Mouse (Mus musculus) kidney, adult 2 months (tissue): Measurements from ENCODE around the gene Coro1c. TPM values are rescaled to one million over a fixed set of nuclear protein-coding genes. Genes with fewer than 3 reads are reported as not detected.
A peak's percentile ranks its signal among the peaks of the same experiment; 100 is the strongest.

Experiments
- DNase-seq: peaks from one replicate; pipeline ENCODE4 v3.0.0; 2021
- H3K27ac ChIP-seq: fragments of 200-500 bp; 2 replicates; pipeline ENCODE4 v1.5.1; 2012; ENCODE audit warnings: low read depth, low read length, control low read depth, inconsistent platforms; ENCODE audit not compliant: insufficient read depth
- H3K27me3 ChIP-seq: fragments of 200-500 bp; replicated peaks from 2 replicates; pipeline ENCODE4 v1.6.1; 2012; ENCODE audit warnings: mild to moderate bottlenecking, moderate library complexity, low read length, inconsistent platforms; ENCODE audit not compliant: control insufficient read depth, insufficient read depth
- H3K36me3 ChIP-seq: fragments of 200-500 bp; 2 replicates; pipeline ENCODE4 v1.6.1; 2012; ENCODE audit warnings: mild to moderate bottlenecking, moderate library complexity, low read length, inconsistent platforms; ENCODE audit not compliant: control insufficient read depth, insufficient read depth
- H3K4me1 ChIP-seq: fragments of 200-500 bp; 2 replicates; pipeline ENCODE4 v1.6.1; 2011; ENCODE audit warnings: low read length; ENCODE audit not compliant: control insufficient read depth, insufficient read depth
- H3K4me3 ChIP-seq: fragments of 200-500 bp; 2 replicates; pipeline ENCODE4 v1.5.1; 2011; ENCODE audit warnings: mild to moderate bottlenecking, low read depth, low read length, control low read depth; ENCODE audit not compliant: insufficient read depth
- CTCF ChIP-seq: fragments of 200-500 bp; conservative IDR thresholded peaks from 2 replicates; pipeline ENCODE4 v1.5.1; 2011; ENCODE audit warnings: low read depth, mild to moderate bottlenecking, control low read depth, low read length, moderate library complexity, mixed read lengths; ENCODE audit not compliant: insufficient read depth, insufficient read length
- POLR2A ChIP-seq: fragments of 200-500 bp; IDR thresholded peaks from one replicate; pipeline ENCODE4 v1.6.1; 2011; ENCODE audit warnings: low read depth, low read length, control low read depth
- WGBS: fragments of 180-500 bp; shearing (Covaris S2); methylation state at CpG from one replicate; pipeline ENCODE4 v1.1.7; 2018; 5-methylcytosine and 5-hydroxymethylcytosine counted together
- polyA plus RNA-seq: library from polyadenylated mRNA; depleted of rRNA; stranded (reverse); fragments of >200 nt; gene quantifications from 2 replicates; pipeline ENCODE4 v1.2.3, GENCODE M21; 2012

Coro1c gene
- polyA plus RNA-seq, 1 experiment, result 43.1 TPM

DNA sequence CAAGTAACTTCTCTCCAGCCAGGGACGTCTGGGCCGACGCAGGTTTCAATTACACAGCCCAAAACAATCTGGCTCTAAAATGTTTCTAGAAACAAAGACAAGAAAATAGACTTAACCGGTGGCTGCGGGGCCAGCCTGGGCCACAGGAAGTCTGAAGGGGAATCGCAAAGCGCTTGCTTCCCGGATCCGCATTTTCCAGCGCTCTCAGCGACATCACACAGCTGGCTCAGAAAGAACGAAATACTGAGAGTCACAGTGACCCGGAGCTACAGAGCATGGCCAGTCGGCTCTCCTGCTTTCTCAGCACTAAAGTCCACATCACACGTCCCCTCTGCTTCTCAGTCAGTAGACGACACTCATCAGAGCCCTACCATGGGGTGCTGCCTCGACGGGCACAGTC, 17.7 kb downstream of the Coro1c start:
- no peaks in the 10 kb centered on the region for H3K36me3 ChIP-seq
- peaks cover 22% of the 10 kb centered on the region for H3K4me1 ChIP-seq
- H3K27ac ChIP-seq, result peak overlapping the region; percentile 34
- H3K27me3 ChIP-seq, result no peaks in the 10 kb centered on the region
- peak; percentile 78 for DNase-seq
- no peak overlapping the region for H3K4me3 ChIP-seq
- no peak for TF ChIP-seq CTCF
- no peak for TF ChIP-seq POLR2A
- WGBS, result 36% methylated on average over 18 of the region's 18 CpGs

DNA sequence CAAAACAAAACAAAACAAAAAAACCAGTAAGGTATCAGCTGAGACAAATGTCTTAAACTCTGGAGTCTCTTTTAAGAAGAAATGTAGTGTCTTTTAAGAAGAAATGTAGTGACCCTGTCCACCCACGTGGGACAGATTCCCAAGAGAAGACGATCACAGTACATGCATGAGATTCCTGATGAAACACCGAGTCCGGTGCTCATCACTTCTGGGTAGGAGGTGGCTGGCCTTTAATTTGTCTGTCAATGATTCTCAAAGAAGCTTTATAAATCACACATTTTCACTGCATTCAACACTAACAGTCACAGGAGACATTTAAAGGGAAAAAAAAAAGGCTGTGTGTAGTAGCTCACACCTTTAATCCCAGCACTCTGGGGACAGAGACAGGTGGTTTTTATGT, 18.6 kb downstream of the Coro1c start:
- TF ChIP-seq POLR2A (no peak), CTCF (no peak)
- peaks cover 24% of the 10 kb centered on the region for H3K4me1 ChIP-seq

DNA sequence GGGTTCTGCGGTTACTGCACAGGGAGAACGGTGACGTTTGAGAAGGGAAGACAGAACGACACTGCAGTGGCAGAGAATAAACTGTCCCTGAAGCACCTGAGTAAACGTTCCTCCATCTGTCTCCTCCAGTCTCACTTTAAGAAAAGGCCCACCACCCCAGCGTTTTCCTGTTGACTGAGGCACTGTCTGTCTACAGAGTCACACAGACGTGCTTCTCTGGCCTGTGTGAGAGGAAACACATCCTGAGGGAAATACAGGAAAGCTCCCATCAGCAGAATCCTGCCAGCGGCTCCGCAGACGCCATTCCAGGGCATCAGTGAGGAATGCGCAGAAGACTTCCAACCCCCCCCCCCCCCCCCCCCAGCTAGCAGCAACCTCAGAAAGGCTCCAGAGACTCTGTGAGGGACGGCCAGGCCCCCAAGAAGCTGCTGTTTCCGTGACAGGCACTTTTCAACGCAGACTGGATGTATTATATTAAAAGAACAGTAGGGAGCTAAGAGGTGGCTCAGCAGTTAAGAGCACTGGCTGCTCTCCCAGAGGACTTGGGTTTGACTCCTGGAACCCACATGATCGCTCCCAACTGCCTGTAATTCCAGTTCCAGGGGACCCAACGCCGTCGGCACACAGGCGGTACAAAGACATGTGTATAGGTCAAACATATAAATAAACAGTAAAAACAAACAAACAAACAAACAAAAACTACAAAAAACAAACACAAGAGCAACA, 19.2 kb downstream of the Coro1c start:
- no peak for TF ChIP-seq CTCF
- no peak for TF ChIP-seq POLR2A
- H3K4me3 ChIP-seq, result no peak overlapping the region
- 23% methylated on average over 19 of the region's 19 CpGs for WGBS
- H3K27ac ChIP-seq, result peak overlapping the region; percentile 71
- peak; percentile 71 for DNase-seq
- H3K27me3 ChIP-seq, result no peaks in the 10 kb centered on the region
- no peaks in the 10 kb centered on the region for H3K36me3 ChIP-seq
- H3K4me1 ChIP-seq, result peaks cover 24% of the 10 kb centered on the region

More for the DNA sequence above, 18.6 kb downstream of the Coro1c start:
- no peak overlapping the region for H3K4me3 ChIP-seq
- H3K27ac ChIP-seq, result peak overlapping the region; percentile 22
- no peaks in the 10 kb centered on the region for H3K27me3 ChIP-seq
- H3K36me3 ChIP-seq, result no peaks in the 10 kb centered on the region
- WGBS, result 26% methylated on average over 4 of the region's 4 CpGs
- peak; percentile 81 for DNase-seq

DNA sequence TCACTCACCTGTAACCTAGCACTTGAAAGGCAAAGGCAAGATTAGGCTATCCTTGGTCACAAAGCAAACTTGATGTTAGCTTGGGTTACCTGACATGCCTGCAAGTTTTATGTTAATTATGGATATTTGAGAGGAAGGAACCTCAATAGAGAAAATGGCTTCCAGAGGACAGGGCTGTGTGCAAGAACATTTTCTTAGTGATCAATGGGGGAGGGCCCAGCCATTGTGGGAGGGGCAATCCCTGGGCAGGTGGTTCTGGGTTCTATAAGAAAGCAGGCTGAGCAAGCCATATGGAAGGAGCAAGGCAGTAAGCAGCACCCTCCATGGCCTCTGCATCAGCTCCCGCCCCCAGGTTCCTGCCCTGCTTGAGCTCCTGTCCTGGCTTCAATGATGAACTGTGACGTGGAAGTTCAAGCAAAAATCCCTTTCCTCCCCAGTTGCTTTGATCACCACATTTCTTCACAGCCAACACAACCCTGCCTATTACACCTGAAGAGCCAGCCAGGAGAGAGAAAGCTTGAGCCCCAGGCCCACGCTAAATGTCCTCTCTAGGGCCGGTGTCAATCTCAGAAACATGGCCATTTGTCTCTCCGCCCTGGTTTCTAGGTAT, 20.3 kb downstream of the Coro1c start:
- H3K4me1 ChIP-seq, result peaks cover 24% of the 10 kb centered on the region
- no peak overlapping the region for H3K4me3 ChIP-seq
- 95% methylated on average over 5 of the region's 5 CpGs for WGBS
- no peaks in the 10 kb centered on the region for H3K27me3 ChIP-seq
- DNase-seq, result no peak
- H3K36me3 ChIP-seq, result no peaks in the 10 kb centered on the region
- H3K27ac ChIP-seq, result peak overlapping the region; percentile 6; the same call in 1 of the 2 replicates
- no peak for TF ChIP-seq POLR2A
- no peak for TF ChIP-seq CTCF

DNA sequence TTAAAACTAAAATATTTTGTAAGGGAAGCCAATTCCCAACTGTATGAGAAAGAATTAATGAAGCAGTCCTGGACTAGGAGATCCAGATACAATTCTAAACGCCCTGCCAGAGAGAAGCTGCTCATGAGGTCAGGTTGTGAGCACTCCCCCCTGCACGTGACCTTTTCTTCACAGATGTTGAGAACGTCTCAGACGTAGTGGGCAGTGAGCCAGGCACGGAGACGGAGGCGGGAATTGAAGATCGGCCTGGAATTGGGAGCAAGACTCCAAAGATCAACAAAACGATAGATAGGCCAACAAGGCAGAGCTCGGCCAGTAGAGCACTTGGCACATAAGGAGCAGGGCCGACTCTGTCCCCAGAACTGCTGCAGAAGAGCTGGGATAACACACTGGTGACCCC, 21.4 kb downstream of the Coro1c start:
- DNase-seq, result peak; percentile 95
- Histone ChIP-seq H3K27me3 (no peaks in the 10 kb centered on the region), H3K27ac (0 out of 2 replicates have a peak overlapping the region, but pooled peaks have one; percentile 40), H3K4me3 (no peak overlapping the region), H3K36me3 (no peaks in the 10 kb centered on the region), H3K4me1 (peaks cover 24% of the 10 kb centered on the region)
- no peak for TF ChIP-seq CTCF
- TF ChIP-seq POLR2A, result no peak
- WGBS, result 18% methylated on average over 11 of the region's 11 CpGs

DNA sequence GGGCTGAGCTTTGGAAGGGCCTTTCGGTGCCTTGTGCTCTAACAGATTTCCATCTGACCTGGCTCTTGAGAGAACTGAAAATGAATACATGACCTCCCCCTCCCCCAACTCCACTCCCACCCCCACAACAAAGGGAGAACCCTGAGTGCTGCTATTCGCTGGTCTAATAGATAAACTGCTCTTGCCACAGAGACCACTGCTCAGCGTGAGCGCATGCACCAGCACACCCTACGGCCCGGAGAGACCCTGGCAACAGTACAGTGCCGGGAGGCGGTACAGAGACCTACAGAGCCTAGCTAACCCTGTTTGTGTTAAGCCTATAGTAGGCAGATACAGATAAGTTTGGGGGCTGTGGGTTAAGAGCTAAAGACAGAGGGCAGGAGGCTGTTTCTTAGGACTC, 22.9 kb downstream of the Coro1c start:
- Histone ChIP-seq H3K4me3 (no peak overlapping the region), H3K36me3 (no peaks in the 10 kb centered on the region), H3K27ac (no peak overlapping the region), H3K27me3 (no peaks in the 10 kb centered on the region), H3K4me1 (peaks cover 23% of the 10 kb centered on the region)
- no peak for TF ChIP-seq POLR2A
- TF ChIP-seq CTCF, result no peak
- DNase-seq, result no peak
- WGBS, result 93% methylated on average over 8 of the region's 8 CpGs

DNA sequence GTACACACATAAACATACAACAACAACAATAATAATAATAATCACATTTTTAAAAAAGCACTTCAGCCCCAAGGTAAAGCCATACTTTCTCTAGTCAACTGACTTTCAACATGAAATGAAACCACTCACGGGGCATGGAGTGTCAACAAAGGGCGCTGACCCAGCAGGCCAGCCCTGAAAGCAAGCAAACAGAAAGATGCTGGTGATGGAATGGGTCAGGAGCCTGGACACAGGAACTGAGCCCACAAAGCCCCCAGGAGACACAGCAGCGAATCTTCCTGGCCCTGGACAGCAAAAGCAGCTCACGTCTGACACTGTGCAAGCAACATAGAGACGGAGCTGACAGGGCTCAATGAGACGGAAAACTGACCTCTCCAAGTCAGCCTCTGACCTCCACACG, 23.8 kb downstream of the Coro1c start:
- peaks cover 18% of the 10 kb centered on the region; the same call in 1 of the 2 replicates for H3K4me1 ChIP-seq
- H3K27ac ChIP-seq, result no peak overlapping the region
- TF ChIP-seq CTCF (no peak), POLR2A (no peak)
- no peak overlapping the region for H3K4me3 ChIP-seq
- DNase-seq, result no peak
- no peaks in the 10 kb centered on the region for H3K27me3 ChIP-seq
- WGBS, result 57% methylated on average over 7 of the region's 7 CpGs
- H3K36me3 ChIP-seq, result no peaks in the 10 kb centered on the region
